Mouse (Mus musculus) midbrain, embryonic 12.5 days (tissue): ENCODE data around the gene Acnat1. TPM values are rescaled to one million over a fixed set of nuclear protein-coding genes. Genes with fewer than 3 reads are reported as not detected.
"Not testable (repeated sequence)": the region's sequence is repeated elsewhere in the genome, so short reads cannot be mapped to it uniquely, and the experiment has no call there.

Experiments
- ATAC-seq: fragments of 200-750 bp; cut with Nextera tagmentation; 2 replicates; pipeline ENCODE4 v1.8.0; 2017; ENCODE audit warnings: low read depth, moderate TSS enrichment, moderate library complexity; ENCODE audit not compliant: low FRiP score
- H3K27ac ChIP-seq: fragments of 300-500 bp; sonication (generic); replicated peaks from 2 replicates; pipeline ENCODE4 v1.5.1; 2016; ENCODE audit warnings: mild to moderate bottlenecking
- H3K27me3 ChIP-seq: fragments of 300-500 bp; sonication (generic); 2 replicates; pipeline ENCODE4 v1.6.1; 2016; ENCODE audit warnings: mild to moderate bottlenecking
- H3K36me3 ChIP-seq: fragments of 300-500 bp; sonication (generic); 2 replicates; pipeline ENCODE4 v1.6.1; 2016
- H3K4me1 ChIP-seq: fragments of 300-500 bp; sonication (generic); 2 replicates; pipeline ENCODE4 v1.6.1; 2016
- H3K4me2 ChIP-seq: fragments of 300-500 bp; sonication (generic); replicated peaks from 2 replicates; pipeline ENCODE4 v1.6.1; 2016; ENCODE audit warnings: mild to moderate bottlenecking, moderate library complexity
- H3K4me3 ChIP-seq: fragments of 300-500 bp; sonication (generic); 2 replicates; pipeline ENCODE4 v1.5.1; 2016; ENCODE audit warnings: mild to moderate bottlenecking
- H3K9ac ChIP-seq: fragments of 300-500 bp; sonication (generic); replicated peaks from 2 replicates; pipeline ENCODE4 v1.6.1; 2016; ENCODE audit warnings: mild to moderate bottlenecking, moderate library complexity
- H3K9me3 ChIP-seq: fragments of 300-500 bp; sonication (generic); 2 replicates; pipeline ENCODE4 v1.6.1; 2016; ENCODE audit warnings: mild to moderate bottlenecking
- WGBS: fragments of 180-500 bp; shearing (Covaris S2); methylation state at CpG from one replicate; pipeline ENCODE4 v1.1.7; 2016; 5-methylcytosine and 5-hydroxymethylcytosine counted together
- polyA plus RNA-seq: library from polyadenylated mRNA; unstranded; fragments of >200 nt; fragmentation: Nextera tagmentation; extraction: Ambion mirVana; gene quantifications from 2 replicates; pipeline ENCODE4 v1.2.1, GENCODE M21; 2016

The Acnat1 gene
- polyA plus RNA-seq, 1 experiment from 2014 or later, result not detected

GRCm38 (mm10) chr4:49485934-49486650 is 12.4 kb upstream of the Acnat1 start:
- H3K4me3 ChIP-seq, H3K4me1 ChIP-seq, H3K4me2 ChIP-seq, H3K27me3 ChIP-seq, H3K27ac ChIP-seq, H3K9ac ChIP-seq, ATAC-seq, H3K36me3 ChIP-seq, H3K9me3 ChIP-seq: not testable (repeated sequence)
- WGBS, result 83% methylated on average over 3 of the region's 3 CpGs

GRCm38 (mm10) chr4:49485442-49485841 is 11.7 kb upstream of the Acnat1 start:
- H3K36me3 ChIP-seq, result no peaks in the 10 kb centered on the region
- H3K9ac ChIP-seq, result no peak overlapping the region
- H3K9me3 ChIP-seq, result no peaks in the 10 kb centered on the region
- no peak overlapping the region for H3K4me3 ChIP-seq
- no peak overlapping the region for H3K27ac ChIP-seq
- no peaks in the 10 kb centered on the region for H3K27me3 ChIP-seq
- ATAC-seq, result no peak
- H3K4me2 ChIP-seq, result no peak overlapping the region
- peaks cover 2% of the 10 kb centered on the region; the same call in 1 of the 2 replicates for H3K4me1 ChIP-seq

GRCm38 (mm10) chr4:49480896-49481295 is 7.2 kb upstream of the Acnat1 start:
- H3K36me3 ChIP-seq, result no peaks in the 10 kb centered on the region
- H3K4me2 ChIP-seq, result no peak overlapping the region
- no peak for ATAC-seq
- H3K27ac ChIP-seq, result no peak overlapping the region
- peaks cover 6% of the 10 kb centered on the region for H3K4me1 ChIP-seq
- WGBS, result 58% methylated on average over 3 of the region's 3 CpGs
- H3K9ac ChIP-seq, result no peak overlapping the region
- no peaks in the 10 kb centered on the region for H3K9me3 ChIP-seq
- H3K4me3 ChIP-seq, result no peak overlapping the region
- no peaks in the 10 kb centered on the region for H3K27me3 ChIP-seq

GRCm38 (mm10) chr4:49480104-49480760 is 6.5 kb upstream of the Acnat1 start:
- Histone ChIP-seq H3K4me1 (peaks cover 6% of the 10 kb centered on the region), H3K4me3 (no peak overlapping the region), H3K27me3 (no peaks in the 10 kb centered on the region), H3K9me3 (no peaks in the 10 kb centered on the region), H3K9ac (no peak overlapping the region), H3K36me3 (no peaks in the 10 kb centered on the region), H3K4me2 (peak overlapping the region; percentile 26; the same call in 1 of the 2 replicates), H3K27ac (no peak overlapping the region)
- ATAC-seq, result no peak
- 23% methylated on average over 21 of the region's 21 CpGs for WGBS

- not testable (repeated sequence) for H3K4me1 ChIP-seq, H3K4me3 ChIP-seq, H3K9me3 ChIP-seq, H3K9ac ChIP-seq, H3K27ac ChIP-seq, ATAC-seq, H3K4me2 ChIP-seq, H3K36me3 ChIP-seq, H3K27me3 ChIP-seq
- 14% methylated on average over 2 of the region's 2 CpGs for WGBS
Measured at GRCm38 (mm10) chr4:49479035-49479434, 5.3 kb upstream of the Acnat1 start.

GRCm38 (mm10) chr4:49478118-49478877 is 4.6 kb upstream of the Acnat1 start:
- no peaks in the 10 kb centered on the region for H3K27me3 ChIP-seq
- no peaks in the 10 kb centered on the region for H3K9me3 ChIP-seq
- H3K4me2 ChIP-seq, result peak overlapping the region; percentile 52
- 17% methylated on average over 19 of the region's 19 CpGs for WGBS
- peaks cover 6% of the 10 kb centered on the region for H3K4me1 ChIP-seq
- ATAC-seq, result peak; percentile 79
- no peak overlapping the region for H3K27ac ChIP-seq
- H3K36me3 ChIP-seq, result no peaks in the 10 kb centered on the region
- 0 out of 2 replicates have a peak overlapping the region, but pooled peaks have one; percentile 18 for H3K4me3 ChIP-seq
- no peak overlapping the region for H3K9ac ChIP-seq

GRCm38 (mm10) chr4:49474583-49474982 is 871 bp upstream of the Acnat1 start:
- no peak for ATAC-seq
- Histone ChIP-seq H3K27ac (no peak overlapping the region), H3K27me3 (no peaks in the 10 kb centered on the region), H3K9me3 (no peaks in the 10 kb centered on the region), H3K4me3 (no peak overlapping the region), H3K9ac (no peak overlapping the region), H3K4me1 (peaks cover 3% of the 10 kb centered on the region), H3K4me2 (no peak overlapping the region), H3K36me3 (no peaks in the 10 kb centered on the region)

- Histone ChIP-seq H3K4me3 (no peak overlapping the region), H3K27me3 (no peaks in the 10 kb centered on the region), H3K9ac (no peak overlapping the region), H3K4me2 (no peak overlapping the region), H3K9me3 (no peaks in the 10 kb centered on the region), H3K4me1 (no peaks in the 10 kb centered on the region), H3K36me3 (no peaks in the 10 kb centered on the region), H3K27ac (no peak overlapping the region)
- WGBS, result 84% methylated on average over 3 of the region's 3 CpGs
- ATAC-seq, result no peak
Measured at GRCm38 (mm10) chr4:49469435-49470151, 4.1 kb downstream of the Acnat1 start.

GRCm38 (mm10) chr4:49467360-49467759 is 6.4 kb downstream of the Acnat1 start:
- Histone ChIP-seq H3K27me3 (no peaks in the 10 kb centered on the region), H3K9me3 (no peaks in the 10 kb centered on the region), H3K4me3 (no peak overlapping the region), H3K9ac (no peak overlapping the region), H3K4me2 (no peak overlapping the region), H3K27ac (no peak overlapping the region), H3K4me1 (no peaks in the 10 kb centered on the region), H3K36me3 (no peaks in the 10 kb centered on the region)
- ATAC-seq, result no peak
- WGBS, result 97% methylated on average over 6 of the region's 6 CpGs

GRCm38 (mm10) chr4:49456171-49456570 is 17.5 kb downstream of the Acnat1 start:
- Histone ChIP-seq H3K4me3 (no peak overlapping the region), H3K4me2 (no peak overlapping the region), H3K9me3 (no peaks in the 10 kb centered on the region), H3K9ac (no peak overlapping the region), H3K4me1 (no peaks in the 10 kb centered on the region), H3K27me3 (no peaks in the 10 kb centered on the region), H3K27ac (no peak overlapping the region), H3K36me3 (no peaks in the 10 kb centered on the region)
- 71% methylated on average over 2 of the region's 2 CpGs for WGBS
- no peak for ATAC-seq

GRCm38 (mm10) chr4:49451848-49452551 is 21.7 kb downstream of the Acnat1 start:
- Histone ChIP-seq H3K27ac (no peak overlapping the region), H3K4me3 (no peak overlapping the region), H3K4me1 (no peaks in the 10 kb centered on the region), H3K4me2 (no peak overlapping the region), H3K9me3 (no peaks in the 10 kb centered on the region), H3K9ac (no peak overlapping the region), H3K27me3 (no peaks in the 10 kb centered on the region), H3K36me3 (no peaks in the 10 kb centered on the region)
- ATAC-seq, result no peak
- whole genome bisulfite sequencing, result 70% methylated on average over 1 of the region's 1 CpGs
